Mouse (Mus musculus) c-Kit-positive CD71-positive TER-119-positive erythroid progenitor cells, embryonic 14.5 days (primary cell): ENCODE data around the gene Wipi2.

Experiments used
- DNase-seq: peaks from one replicate; pipeline ENCODE4 v3.0.0-alpha.2; 2013; ENCODE audit warnings: low spot score

The Wipi2 gene

DNA sequence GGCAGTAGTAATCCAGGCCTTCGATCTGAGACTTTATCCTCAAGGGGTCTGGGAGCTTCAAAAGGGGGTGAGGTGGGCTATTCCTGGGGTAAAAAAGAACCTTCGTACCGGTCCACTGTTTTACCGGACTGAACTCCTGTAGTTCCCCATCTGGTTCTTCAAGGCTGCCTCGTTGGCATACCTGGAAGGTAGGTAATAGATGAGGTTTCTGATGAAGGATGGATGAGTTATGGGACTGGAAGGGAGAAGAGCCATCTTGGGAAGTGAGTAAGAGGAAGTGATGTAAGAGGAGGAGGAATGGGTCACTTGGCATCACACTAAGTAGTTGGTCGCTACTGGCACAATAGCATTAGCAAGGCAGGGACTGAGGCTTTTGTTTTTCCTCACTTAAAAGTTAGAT lies 2.7 kb downstream of the Wipi2 start:
- no peak for DNase-seq

DNA sequence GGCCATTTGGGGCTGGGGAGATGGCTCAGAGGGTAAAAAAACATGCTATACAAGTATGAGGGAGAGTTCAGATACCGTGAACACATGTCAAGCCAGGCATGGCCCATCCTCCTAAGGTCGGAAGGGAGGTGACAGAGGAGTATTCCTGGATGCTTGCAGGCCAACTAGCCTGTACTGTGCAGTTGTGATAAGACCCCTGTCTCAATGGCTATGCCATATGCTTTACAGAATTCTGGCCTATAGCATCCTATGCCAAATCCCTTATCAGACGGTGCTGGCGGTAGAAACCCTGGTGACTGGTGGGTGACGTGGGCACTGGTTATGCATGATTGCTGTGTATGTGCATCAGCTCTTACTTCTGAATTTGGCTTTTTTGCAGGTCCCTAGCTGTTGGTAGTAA lies 10.3 kb downstream of the Wipi2 start:
- peak; percentile 49 for DNase-seq

DNA sequence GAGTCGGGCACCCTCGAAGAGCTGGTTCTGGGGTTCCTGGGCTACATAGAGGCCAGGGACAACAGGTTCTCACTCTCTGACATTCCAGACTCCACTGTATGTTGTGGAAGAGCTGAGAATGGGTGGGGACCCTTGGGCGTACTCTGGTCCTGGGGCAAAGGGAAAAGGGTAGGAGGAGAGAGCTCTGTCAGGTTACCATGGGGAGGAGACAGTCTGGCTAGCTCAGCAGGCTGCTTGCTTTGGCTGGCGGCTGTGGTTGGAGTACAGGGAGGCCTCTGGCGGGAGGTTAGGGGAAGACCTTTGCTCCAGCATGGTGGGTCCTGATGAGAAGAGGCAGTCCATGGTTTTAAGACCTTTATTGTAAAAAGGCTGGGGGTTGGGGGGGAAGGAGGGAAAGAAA lies 12.6 kb downstream of the Wipi2 start:
- no peak for DNase-seq

GRCm38 (mm10) chr5:142641331-142642051 lies 14.0 kb downstream of the Wipi2 start:
- no peak for DNase-seq

- DNase-seq, result no peak
These were observed 20.7 kb downstream of the Wipi2 start for GRCm38 (mm10) chr5:142648162-142648561.

DNA sequence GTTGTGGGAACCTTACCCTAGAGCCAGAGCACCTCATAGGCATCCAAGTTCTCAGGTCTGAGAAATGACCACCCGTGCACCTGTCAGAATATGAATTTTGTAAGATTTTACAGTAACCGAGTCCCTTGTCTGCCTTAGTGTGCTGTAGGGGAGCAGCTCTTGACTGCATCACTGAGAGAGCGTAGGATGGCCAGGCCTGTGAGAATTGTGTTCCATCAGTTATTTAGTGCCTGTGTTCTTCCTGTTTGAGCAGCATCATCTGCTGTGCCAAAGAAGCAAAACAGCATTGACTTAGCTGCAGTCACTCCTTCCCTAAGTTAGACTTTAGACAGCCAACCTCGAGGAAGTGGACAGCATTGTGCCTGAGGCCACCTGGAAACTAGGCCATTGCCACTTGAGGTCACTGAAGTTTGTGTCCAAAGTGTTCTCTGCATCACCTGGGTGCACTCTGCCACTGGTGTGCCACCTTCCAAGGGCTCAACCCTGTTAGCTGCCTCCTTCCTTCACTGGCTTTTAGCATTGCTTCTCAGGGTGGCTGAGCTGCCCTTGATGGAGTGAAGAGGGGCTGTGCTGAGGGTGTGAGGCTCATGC lies 22.1 kb downstream of the Wipi2 start:
- DNase-seq, result no peak

DNA sequence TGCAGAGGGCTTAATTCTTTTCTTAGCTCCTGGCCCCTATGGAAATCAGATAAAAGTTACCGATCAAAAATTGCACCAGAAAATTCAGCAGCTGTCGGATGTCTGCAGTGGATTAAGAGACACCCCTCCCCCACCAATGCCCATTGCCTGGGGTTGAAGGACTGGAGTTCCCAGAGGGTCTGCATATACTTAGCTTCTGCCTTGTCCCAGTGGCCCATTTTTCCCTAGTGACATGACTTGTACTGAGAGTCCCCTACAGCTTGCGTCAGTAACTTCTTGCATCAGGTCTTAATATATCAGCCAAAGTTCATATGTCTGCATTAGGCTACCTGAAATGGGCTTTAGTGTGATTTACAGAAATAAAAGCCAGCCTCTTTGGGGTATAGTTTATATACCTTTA lies 22.9 kb downstream of the Wipi2 start:
- DNase-seq, result no peak

DNA sequence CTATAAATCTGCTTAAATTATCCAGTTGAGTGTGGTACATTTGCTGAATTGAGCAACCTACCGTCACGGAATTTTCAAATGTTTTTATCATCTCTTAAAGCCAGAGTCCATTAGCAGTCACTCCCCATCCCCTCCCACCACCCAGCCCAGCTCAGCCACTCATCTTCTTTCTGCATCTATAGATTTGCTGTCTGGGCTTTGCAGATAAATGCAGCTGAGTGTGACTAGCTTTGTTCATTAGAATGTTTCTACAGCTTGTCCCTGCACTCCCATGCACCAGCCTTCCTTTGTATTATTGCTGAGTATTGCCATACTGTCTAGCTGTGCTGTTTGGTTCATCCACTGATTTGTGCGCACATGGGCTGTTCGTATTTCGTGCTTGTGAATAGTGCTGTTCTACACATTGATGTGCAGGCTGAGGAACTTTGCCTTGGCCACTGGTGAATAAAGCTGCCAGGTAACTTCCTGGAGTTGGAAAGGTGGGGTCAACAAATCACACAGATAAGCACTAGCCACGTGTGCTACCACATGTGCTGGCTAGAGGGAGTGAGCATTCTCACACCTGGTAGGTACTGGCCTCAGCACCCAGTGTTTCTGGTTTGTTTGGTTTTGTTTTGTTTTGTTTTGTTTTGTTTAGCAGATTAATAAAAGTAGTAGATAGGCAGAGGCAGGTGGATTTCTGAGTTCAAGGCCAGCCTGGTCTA lies 23.4 kb downstream of the Wipi2 start:
- DNase-seq, result peak; percentile 86

GRCm38 (mm10) chr5:142652266-142652665 lies 24.8 kb downstream of the Wipi2 start:
- no peak for DNase-seq

GRCm38 (mm10) chr5:142660656-142661434 lies 33.3 kb downstream of the Wipi2 start:
- no peak for DNase-seq

- DNase-seq, result no peak
These were observed 40.4 kb downstream of the Wipi2 start for GRCm38 (mm10) chr5:142667921-142668320.

- no peak for DNase-seq
These were observed 41.2 kb downstream of the Wipi2 start for GRCm38 (mm10) chr5:142668556-142669263.

- DNase-seq, result no peak
These were observed 42.2 kb downstream of the Wipi2 start for GRCm38 (mm10) chr5:142669726-142670125.

DNA sequence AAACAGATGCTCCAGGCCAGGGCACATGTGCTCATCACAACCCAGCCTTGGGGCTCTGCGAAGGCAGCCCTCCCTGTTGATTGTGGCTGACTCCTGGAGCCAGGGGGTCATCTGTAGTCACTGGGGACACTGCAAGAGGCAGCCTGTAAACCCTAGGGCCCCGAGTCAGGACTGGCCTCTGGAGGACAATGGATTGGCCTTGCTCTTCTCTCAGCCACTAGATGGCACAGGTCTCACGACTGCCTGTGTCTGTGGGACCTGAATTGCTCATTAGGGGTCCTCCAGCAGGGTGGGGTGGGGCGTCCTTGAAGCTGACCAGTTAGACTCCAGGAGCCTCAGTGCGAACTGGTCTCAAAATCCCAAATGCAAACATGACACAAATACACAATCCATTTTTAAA lies 45.6 kb downstream of the Wipi2 start:
- DNase-seq, result no peak

GRCm38 (mm10) chr5:142678141-142678571 lies 50.7 kb downstream of the Wipi2 start:
- no peak for DNase-seq

DNA sequence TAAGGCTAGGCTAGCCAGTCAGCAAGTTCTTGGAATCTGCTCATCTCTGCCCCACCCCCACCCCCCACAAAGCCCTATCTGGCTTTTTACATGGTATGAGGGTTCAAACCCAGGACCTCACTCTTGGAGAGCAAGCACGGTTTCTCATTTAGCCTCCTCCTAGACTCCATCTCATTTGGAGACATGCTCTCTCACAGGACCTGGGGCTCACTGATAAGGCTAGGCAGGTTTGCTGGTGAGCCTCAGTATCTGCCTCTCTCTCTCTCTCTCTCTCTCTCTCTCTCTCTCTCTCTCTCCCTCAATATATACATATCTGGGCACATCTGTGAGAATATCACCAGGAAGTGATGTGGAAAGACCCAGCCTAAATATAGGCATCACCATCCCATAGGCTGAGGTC lies 51.6 kb downstream of the Wipi2 start:
- DNase-seq, result peak; percentile 21

GRCm38 (mm10) chr5:142681911-142682310 lies 54.4 kb downstream of the Wipi2 start:
- DNase-seq, result no peak

DNA sequence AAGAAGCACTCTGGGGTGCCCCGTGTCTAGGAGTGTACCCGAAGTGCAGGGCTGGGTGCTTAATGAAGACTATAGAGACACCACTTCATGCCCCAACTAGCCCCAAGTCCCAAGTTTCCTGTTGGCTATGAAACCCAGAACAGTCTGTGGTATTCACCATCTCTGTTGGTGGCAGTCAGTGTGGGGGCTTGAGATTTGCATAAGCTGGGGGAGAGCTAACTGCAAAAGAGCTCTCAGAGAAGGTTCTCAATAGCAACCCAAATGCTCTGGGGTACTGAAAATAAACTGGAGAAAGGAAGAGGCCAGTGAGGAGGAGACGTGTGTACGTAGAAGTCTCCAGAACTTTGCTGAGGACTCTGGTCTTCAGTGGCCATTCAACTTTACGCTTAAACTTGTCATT lies 55.0 kb downstream of the Wipi2 start:
- DNase-seq, result no peak

DNA sequence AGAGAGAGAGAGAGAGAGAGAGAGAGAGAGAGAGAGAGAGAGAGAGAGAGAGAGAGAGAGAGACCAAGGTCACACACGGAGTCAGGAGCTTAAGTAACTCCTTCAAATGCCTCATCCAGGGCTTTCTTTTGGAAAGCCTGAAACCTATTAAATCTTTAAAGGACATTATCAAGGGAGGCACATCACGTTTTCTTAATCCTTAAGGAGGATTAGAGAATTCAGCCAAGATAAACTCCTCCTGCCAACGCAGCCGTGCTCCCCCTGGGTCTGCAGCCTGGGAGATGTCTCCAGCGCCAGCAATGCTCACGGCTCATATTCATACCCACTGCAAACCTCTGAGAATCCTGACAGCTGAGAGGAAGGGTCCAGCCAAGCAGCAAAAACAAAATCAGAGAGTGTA lies 61.4 kb downstream of the Wipi2 start:
- no peak for DNase-seq

DNA sequence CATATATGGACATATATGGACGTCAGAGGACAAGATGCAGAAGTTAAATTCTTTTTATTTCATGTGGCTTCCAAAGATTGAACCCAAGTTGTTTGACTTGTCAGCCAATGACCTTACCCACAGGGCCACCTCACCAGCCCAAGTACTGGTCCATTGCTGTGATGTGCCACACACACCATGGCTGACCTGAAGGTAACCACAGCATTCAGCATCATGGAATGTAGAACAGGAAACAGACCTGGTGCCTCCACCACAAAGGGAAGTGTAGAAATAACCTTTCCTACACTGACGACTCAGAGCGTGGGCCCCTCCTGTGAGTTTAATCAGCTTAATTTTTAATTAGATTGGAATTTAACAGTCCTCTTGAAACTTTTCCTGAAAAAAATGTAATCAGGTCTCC lies 62.8 kb downstream of the Wipi2 start:
- no peak for DNase-seq

DNA sequence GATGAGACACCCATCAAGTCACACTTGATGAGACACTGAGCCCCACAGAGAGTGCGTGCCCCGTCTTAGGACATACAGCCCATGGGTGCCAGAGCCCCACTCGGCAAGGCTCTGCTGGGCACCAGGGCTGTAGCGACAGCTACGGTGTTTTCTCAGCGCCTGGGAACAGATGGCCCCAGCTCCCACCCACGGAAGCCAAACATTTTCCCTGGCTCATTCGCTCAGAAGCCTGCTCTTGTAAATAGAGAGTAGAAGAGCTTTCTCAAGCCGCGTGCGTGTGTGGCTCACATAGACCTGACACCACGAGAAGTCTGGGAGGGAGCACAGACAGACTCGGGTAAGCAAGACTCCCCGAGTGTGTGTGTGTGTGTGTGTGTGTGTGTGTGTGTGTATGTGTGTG lies 64.8 kb downstream of the Wipi2 start, which contains the start of gene Slc29a4:
TSS of gene Slc29a4 (plus strand) at position 265 of the 400 bp plus-strand sequence.
- DNase-seq, result no peak
